Mouse (Mus musculus) ES-E14 (cell line): ENCODE measurements around the gene Npr2.

ENCODE experiments used
- CHD2 ChIP-seq: IDR thresholded peaks from 2 replicates; pipeline ENCODE4 v1.6.1; 2014; ENCODE audit warnings: mild to moderate bottlenecking, low read depth, low read length, inconsistent platforms
- ZC3H11A ChIP-seq: IDR thresholded peaks from 2 replicates; pipeline ENCODE4 v1.6.1; 2012; ENCODE audit warnings: low read depth, mild to moderate bottlenecking, inconsistent platforms, low read length, borderline replicate concordance
- ZNF384 ChIP-seq: IDR thresholded peaks from 2 replicates; pipeline ENCODE4 v1.6.1; 2012; ENCODE audit warnings: low read depth, low read length, inconsistent platforms

DNA sequence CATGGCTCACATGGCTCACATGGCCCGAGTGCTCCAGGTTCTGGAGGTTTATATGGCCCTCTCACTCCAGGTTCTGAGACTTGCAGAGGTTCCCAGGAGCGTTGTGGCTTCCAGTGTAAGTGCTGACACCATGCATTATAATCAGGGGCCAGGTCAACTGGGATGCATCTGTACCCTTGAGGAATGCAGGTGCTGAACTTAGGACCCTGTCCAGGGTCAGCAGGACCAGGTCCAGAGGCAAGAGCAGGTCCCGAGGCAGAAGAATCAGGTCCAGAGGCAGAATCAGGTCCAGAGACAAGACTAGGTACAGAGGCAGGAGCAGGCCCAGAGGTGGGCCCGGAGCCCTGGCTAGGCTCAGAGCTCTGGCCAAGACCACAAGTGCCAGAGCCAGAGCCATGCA lies 21.0 kb downstream of the Npr2 start:
- TF ChIP-seq ZC3H11A = no peak
- TF ChIP-seq ZNF384 = no peak
- TF ChIP-seq CHD2 = no peak
